Mouse (Mus musculus) kidney, embryonic 14.5 days (tissue): ENCODE measurements around the gene Yif1b. TPM values are rescaled to one million over a fixed set of nuclear protein-coding genes. Genes with fewer than 3 reads are reported as not detected.

ENCODE experiments used
- ATAC-seq: fragments of 200-750 bp; cut with Nextera tagmentation; 2 replicates; pipeline ENCODE4 v1.8.0; 2017; ENCODE audit warnings: moderate number of reproducible peaks, mild to moderate bottlenecking, moderate TSS enrichment, moderate library complexity; ENCODE audit not compliant: low FRiP score, low TSS enrichment
- H3K27ac ChIP-seq: fragments of 300-500 bp; sonication (generic); 2 replicates; pipeline ENCODE4 v1.5.1; 2014; ENCODE audit warnings: low read depth, mild to moderate bottlenecking, low read length, moderate library complexity, mixed read lengths
- H3K27me3 ChIP-seq: fragments of 300-500 bp; sonication (generic); 2 replicates; pipeline ENCODE4 v1.6.1; 2014; ENCODE audit warnings: mild to moderate bottlenecking, low read length; ENCODE audit not compliant: control insufficient read depth, insufficient read depth
- H3K36me3 ChIP-seq: fragments of 300-500 bp; sonication (generic); 2 replicates; pipeline ENCODE4 v1.6.1; 2014; ENCODE audit warnings: low read length, mixed read lengths; ENCODE audit not compliant: control insufficient read depth, insufficient read depth
- H3K4me1 ChIP-seq: fragments of 300-500 bp; sonication (generic); 2 replicates; pipeline ENCODE4 v1.6.1; 2014; ENCODE audit warnings: low read length, mixed read lengths; ENCODE audit not compliant: control insufficient read depth, insufficient read depth
- H3K4me2 ChIP-seq: fragments of 300-500 bp; sonication (generic); replicated peaks from 2 replicates; pipeline ENCODE4 v1.6.1; 2014; ENCODE audit warnings: low read depth, mild to moderate bottlenecking, low read length
- H3K4me3 ChIP-seq: fragments of 300-500 bp; sonication (generic); 2 replicates; pipeline ENCODE4 v1.5.1; 2014; ENCODE audit warnings: mild to moderate bottlenecking, low read length
- H3K9ac ChIP-seq: fragments of 300-500 bp; sonication (generic); 2 replicates; pipeline ENCODE4 v1.6.1; 2014; ENCODE audit warnings: low read depth, mild to moderate bottlenecking, low read length, moderate library complexity
- H3K9me3 ChIP-seq: fragments of 300-500 bp; sonication (generic); 2 replicates; pipeline ENCODE4 v1.6.1; 2016; ENCODE audit warnings: low read length; ENCODE audit not compliant: control insufficient read depth
- WGBS: fragments of 180-500 bp; shearing (Covaris S2); extraction: QIAGEN DNeasy Blood & Tissue Kit; methylation state at CpG from one replicate; pipeline ENCODE4 v1.1.7; 2014; 5-methylcytosine and 5-hydroxymethylcytosine counted together
- polyA plus RNA-seq: library from polyadenylated mRNA; unstranded; fragments of >200 nt; fragmentation: Nextera tagmentation; extraction: Ambion mirVana; gene quantifications from 2 replicates; pipeline ENCODE4 v1.2.1, GENCODE M21; 2014

Yif1b gene
- polyA plus RNA-seq, 1 experiment from 2014 or later: 120 TPM

DNA sequence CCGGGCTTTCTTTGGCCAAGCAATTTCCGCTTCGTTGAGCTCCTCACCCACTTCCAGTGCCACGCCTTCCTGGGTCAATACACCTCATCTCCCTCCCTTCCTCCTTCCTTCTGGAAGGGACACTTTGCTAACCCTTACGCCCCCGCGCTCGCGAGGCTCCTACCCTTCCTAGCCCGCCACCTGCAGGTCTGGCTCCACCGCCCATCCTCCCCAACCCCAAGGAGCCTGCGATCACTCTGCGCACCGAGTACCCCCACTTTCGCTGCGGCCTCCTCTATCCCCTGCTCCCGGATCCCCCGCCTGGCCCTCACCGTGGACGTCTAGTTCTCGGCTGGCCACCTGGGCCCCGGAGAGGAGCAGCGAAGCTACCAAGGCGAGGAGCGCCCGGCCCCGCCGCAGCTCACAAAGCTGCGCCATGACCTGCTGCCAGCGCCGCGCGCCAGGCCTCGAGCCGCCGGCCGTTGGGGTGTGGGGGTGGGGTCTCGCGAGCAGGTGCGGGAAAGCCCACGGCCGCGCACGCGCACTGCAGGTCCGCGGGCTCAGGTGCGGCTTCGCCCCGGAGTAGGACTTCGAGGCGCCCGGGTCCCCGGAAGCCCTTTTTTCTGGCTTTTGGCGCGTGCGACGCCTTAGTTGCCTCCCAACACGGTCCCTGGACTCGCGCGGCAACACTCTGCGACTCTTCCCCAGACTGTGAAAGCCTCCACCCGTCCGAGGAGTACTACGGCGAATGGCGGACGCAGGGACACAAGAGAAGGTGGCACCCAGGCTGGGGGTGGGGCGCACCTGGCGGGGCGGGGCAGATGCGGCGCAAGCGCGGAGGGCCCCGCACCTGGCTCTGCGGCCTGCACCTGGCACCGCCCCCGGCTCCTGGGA, 43.3 kb downstream of the Yif1b start, which contains the start of gene Spint2:
Spint2 (minus strand) TSS at position 712 of the 873 bp plus-strand sequence.
- H3K4me3 ChIP-seq: peak within 1 kb of the TSS; percentile 50
- 0 out of 2 replicates have a peak, but pooled peaks cover 6% of the 10 kb centered on the region for H3K4me1 ChIP-seq
- peak within 1 kb of the TSS; percentile 79 for H3K27ac ChIP-seq
- WGBS: under 1% methylated on average over 80 of the region's 80 CpGs
- H3K9ac ChIP-seq: peak within 1 kb of the TSS; percentile 74
- peak; percentile 82 for ATAC-seq
- peaks cover 24% of the 10 kb centered on the region for H3K27me3 ChIP-seq
- peak within 1 kb of the TSS; percentile 93 for H3K4me2 ChIP-seq
- H3K36me3 ChIP-seq: no peaks in the 10 kb centered on the region
- H3K9me3 ChIP-seq: no peaks in the 10 kb centered on the region

DNA sequence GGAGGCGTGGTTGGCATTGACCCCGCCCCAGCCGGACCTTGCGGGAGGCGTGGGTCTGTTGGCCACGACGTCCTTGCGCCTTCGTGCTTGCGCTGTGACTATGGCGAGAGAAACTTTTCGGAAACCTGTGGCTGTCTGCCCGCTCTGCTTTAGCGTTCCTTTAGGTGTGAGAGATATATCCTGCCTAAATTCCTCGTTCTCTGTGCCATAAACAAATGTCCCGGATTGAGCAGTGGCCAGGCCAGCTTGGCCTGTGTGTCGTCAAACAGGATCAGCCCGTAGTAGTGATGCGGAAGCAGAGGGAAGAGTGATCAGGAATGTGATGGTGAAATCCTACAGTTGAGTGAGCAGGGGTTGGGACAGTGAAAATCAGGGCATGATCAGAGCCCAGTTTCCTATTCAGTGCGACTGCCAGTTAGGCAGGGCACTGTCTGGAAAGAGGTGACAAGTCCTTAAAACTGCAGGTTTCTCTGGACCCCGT, 44.0 kb downstream of the Yif1b start:
- H3K4me2 ChIP-seq: peak overlapping the region; percentile 93
- no peaks in the 10 kb centered on the region for H3K9me3 ChIP-seq
- peak overlapping the region; percentile 74 for H3K9ac ChIP-seq
- peak; percentile 63 for ATAC-seq
- H3K36me3 ChIP-seq: no peaks in the 10 kb centered on the region
- 7% methylated on average over 21 of the region's 21 CpGs for WGBS
- no peak overlapping the region for H3K27ac ChIP-seq
- H3K27me3 ChIP-seq: peaks cover 24% of the 10 kb centered on the region
- H3K4me3 ChIP-seq: peak overlapping the region; percentile 50
- 0 out of 2 replicates have a peak, but pooled peaks cover 6% of the 10 kb centered on the region for H3K4me1 ChIP-seq

DNA sequence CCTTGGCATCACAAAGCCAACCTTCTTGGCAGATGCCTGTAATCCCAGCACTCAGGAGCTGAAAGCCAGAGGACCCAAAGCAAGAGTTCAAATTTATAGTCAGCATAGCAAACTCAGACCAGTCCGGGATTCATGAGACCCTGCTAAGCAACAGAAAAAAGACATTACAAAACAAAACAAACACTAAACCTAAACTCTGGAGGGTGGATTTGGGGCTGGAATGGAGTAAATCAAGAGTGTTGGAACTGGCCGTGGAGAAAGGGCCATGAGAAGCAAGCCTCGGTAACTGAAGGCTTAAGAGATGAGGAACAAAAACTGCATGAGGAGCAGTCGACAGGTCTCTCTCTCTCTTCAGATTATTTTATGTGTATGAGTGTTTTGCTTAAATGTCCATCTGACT, 45.7 kb downstream of the Yif1b start:
- H3K27me3 ChIP-seq: peaks cover 27% of the 10 kb centered on the region
- 79% methylated on average over 4 of the region's 4 CpGs for WGBS

DNA sequence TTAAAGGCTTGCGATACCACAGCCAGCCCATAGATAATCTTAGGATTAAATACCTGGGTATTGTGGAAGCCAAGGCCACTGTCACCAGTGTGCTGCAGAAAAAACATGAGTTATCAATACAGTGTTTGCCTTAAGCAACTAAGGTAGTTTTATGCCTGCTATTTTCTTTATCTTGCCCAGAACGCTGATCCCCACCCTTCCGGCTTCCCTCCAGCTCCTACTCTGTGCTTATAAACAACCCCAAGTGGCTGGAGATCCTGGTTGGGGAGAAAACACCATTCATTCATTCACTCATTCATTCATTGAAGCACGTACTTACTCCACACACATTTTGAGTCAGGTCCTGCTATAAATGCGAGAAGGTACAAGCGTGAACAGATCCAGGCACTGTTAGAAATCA, 46.4 kb downstream of the Yif1b start:
- Histone ChIP-seq H3K4me1 (0 out of 2 replicates have a peak, but pooled peaks cover 13% of the 10 kb centered on the region), H3K4me3 (no peak overlapping the region), H3K4me2 (no peak overlapping the region), H3K9me3 (no peaks in the 10 kb centered on the region), H3K27me3 (peaks cover 27% of the 10 kb centered on the region), H3K27ac (no peak overlapping the region), H3K9ac (no peak overlapping the region), H3K36me3 (no peaks in the 10 kb centered on the region)
- ATAC-seq: no peak
- whole genome bisulfite sequencing: 95% methylated on average over 6 of the region's 6 CpGs

More for the DNA sequence above, 45.7 kb downstream of the Yif1b start:
- H3K9me3 ChIP-seq: no peaks in the 10 kb centered on the region
- no peaks in the 10 kb centered on the region for H3K36me3 ChIP-seq
- H3K27ac ChIP-seq: no peak overlapping the region
- ATAC-seq: no peak
- no peak overlapping the region for H3K9ac ChIP-seq
- no peak overlapping the region for H3K4me2 ChIP-seq
- H3K4me1 ChIP-seq: 0 out of 2 replicates have a peak, but pooled peaks cover 10% of the 10 kb centered on the region
- no peak overlapping the region for H3K4me3 ChIP-seq

DNA sequence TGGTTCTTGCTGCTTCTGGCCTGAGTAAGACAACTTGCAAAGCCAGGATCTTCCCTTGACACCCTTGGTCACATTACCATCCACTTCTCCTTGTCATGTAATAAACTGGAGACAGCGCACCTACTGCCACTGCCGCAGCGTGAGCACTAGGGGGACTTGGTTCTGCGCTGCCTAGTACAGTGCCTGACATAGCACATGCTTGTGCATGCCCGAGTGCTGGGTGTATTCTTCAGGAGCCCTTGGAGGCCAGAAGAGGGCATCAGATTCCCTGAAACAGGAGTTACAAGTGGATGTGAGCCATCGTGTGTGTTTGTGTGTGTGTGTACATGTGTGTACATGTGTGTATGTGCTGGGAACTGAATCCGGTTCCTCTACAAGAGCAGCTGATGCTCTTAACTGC, 49.4 kb downstream of the Yif1b start:
- 85% methylated on average over 7 of the region's 7 CpGs for WGBS
- Histone ChIP-seq H3K4me2 (no peak overlapping the region), H3K9ac (no peak overlapping the region), H3K27me3 (peaks cover 8% of the 10 kb centered on the region), H3K36me3 (no peaks in the 10 kb centered on the region), H3K4me1 (peaks cover 32% of the 10 kb centered on the region), H3K27ac (no peak overlapping the region), H3K9me3 (no peaks in the 10 kb centered on the region), H3K4me3 (no peak overlapping the region)
- ATAC-seq: no peak

DNA sequence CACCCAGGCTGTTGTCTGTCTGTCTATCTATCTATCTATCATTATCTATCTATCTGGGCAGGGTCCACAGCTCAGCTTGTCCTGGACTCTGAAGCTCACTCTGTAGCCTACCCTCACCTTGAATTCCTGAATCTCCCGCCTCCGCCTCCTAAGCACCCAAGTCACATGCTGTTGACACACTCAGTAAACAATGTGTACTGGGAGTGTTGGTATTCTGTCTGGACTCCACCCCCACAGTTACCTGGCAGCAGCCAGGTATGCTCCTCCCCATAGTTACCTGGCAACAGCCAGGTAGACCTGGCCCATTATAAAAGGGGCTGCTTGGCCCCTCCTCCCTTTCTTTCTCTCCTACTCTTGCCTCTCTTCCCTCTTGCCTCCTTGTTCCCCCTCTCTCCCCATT, 50.0 kb downstream of the Yif1b start:
- Histone ChIP-seq H3K36me3 (no peaks in the 10 kb centered on the region), H3K9ac (no peak overlapping the region), H3K4me1 (peaks cover 38% of the 10 kb centered on the region), H3K4me3 (no peak overlapping the region), H3K9me3 (no peaks in the 10 kb centered on the region), H3K27ac (no peak overlapping the region), H3K27me3 (peaks cover 8% of the 10 kb centered on the region), H3K4me2 (no peak overlapping the region)
- no peak for ATAC-seq
- 94% methylated on average over 2 of the region's 2 CpGs for WGBS

DNA sequence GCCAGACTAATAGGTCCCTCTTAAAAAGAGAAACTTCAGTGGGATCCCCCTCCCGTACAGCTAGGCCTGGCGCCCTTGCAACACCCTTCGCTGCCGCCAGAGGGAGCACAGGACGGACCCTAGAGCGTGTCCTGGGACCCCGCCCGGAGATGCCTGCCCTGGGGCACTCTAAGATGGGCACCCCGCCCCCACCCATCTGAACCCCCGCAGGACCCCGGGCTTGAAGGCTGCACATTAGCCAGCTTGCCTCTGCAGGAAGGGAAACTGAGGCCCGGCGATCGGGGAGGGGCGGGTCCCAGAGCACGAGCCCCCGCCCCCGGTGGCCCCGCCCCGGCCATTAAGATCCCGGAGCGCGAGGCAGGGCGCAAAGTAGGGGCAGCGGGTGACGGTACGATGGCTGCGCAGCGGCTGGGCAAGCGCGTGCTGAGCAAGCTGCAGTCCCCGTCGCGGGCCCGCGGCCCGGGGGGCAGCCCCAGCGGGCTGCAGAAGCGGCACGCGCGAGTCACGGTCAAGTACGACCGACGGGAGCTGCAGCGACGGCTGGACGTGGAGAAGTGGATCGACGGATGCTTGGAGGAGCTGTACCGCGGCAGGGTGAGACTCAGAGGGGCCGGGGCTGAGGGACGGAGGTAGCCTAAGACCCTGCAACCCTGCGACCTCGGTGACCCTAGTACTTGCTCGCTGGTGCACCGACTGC, 51.0 kb downstream of the Yif1b start, which contains the start of gene Ppp1r14a:
Ppp1r14a (plus strand) TSS at position 367 of the 697 bp plus-strand sequence.
- H3K9ac ChIP-seq: peak within 1 kb of the TSS; percentile 47
- peak within 1 kb of the TSS; percentile 56 for H3K4me3 ChIP-seq
- peak within 1 kb of the TSS; percentile 70 for H3K27ac ChIP-seq
- peaks cover 8% of the 10 kb centered on the region for H3K27me3 ChIP-seq
- no peaks in the 10 kb centered on the region for H3K36me3 ChIP-seq
- under 1% methylated on average over 52 of the region's 59 CpGs for WGBS
- no peaks in the 10 kb centered on the region for H3K9me3 ChIP-seq
- peak within 1 kb of the TSS; percentile 87 for H3K4me2 ChIP-seq
- peak; percentile 33 for ATAC-seq
- H3K4me1 ChIP-seq: peaks cover 44% of the 10 kb centered on the region

DNA sequence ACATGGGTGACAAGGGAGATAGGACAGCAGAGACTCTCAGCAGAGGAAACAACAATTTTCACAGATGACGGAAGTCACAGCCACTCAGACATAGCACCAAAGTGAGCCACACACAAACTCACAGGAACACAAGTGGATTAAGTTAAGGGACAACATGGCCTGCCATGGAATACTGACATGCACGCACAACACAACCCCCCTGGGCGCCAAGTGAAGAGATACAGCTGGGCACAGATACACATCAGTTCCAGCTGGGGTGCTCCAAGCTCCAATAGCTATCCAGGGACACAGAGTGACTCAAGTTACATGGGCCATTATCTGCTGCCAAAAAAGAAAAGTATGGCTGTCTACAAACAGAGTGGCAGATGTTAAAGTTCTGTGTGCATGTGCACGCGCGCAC, 51.7 kb downstream of the Yif1b start:
- Histone ChIP-seq H3K4me1 (peaks cover 44% of the 10 kb centered on the region), H3K36me3 (no peaks in the 10 kb centered on the region), H3K27me3 (peaks cover 7% of the 10 kb centered on the region), H3K4me3 (peak overlapping the region; percentile 56), H3K9ac (peak overlapping the region; percentile 47; the same call in 1 of the 2 replicates), H3K4me2 (peak overlapping the region; percentile 87), H3K9me3 (no peaks in the 10 kb centered on the region), H3K27ac (peak overlapping the region; percentile 70)
- no peak for ATAC-seq
- 52% methylated on average over 6 of the region's 6 CpGs for WGBS
